Mouse (Mus musculus): Measurements from ENCODE around the gene Gm4756. TPM values are rescaled to one million over a fixed set of nuclear protein-coding genes. Genes with fewer than 3 reads are reported as not detected.

The Gm4756 gene
- polyA plus RNA-seq, 1 experiment from 2014 or later, result not detected

DNA sequence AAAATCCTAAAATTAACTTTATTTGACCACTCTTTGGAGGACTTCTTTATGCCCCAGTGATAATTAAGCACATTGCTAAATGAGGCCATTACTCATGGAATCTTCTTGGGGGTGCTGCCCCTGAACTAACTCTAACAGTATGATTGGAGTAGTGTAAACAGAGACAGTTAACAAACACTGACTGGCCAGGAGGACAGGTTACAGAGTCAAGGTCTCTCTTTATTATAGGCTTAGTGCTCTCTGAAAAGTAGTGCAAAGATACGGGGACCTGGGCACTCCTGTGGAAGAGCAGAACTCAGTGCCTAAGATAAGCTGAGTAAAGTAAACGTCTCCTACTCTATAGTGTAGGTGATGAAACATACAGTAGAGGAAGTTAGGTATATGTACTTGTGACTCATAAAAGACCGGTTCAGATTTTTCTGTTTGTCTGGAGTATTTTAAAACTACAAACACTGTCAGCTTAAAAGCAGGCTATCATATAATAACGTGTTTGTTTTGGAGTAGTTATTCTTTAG lies 85.1 kb downstream of the Gm4756 start:
- H3K27me3 ChIP-seq, result no peaks in the 10 kb centered on the region
- H3K9me3 ChIP-seq (replicated peaks), result no peaks in the 10 kb centered on the region
- no peaks in the 10 kb centered on the region for H3K36me3 ChIP-seq (replicated peaks)
- no peaks in the 10 kb centered on the region for H3K4me1 ChIP-seq (replicated peaks)
- no peak overlapping the region for H3K4me3 ChIP-seq (replicated peaks)
- ATAC-seq (ENCODE audit: insufficient read depth), result no peak
- H3K27ac ChIP-seq (replicated peaks), result no peak overlapping the region
- H3K4me2 ChIP-seq, result no peak overlapping the region
- no peak overlapping the region for H3K9ac ChIP-seq
- 54% methylated on average over 4 of the region's 4 CpGs for WGBS (ENCODE audit: insufficient replicate concordance)

DNA sequence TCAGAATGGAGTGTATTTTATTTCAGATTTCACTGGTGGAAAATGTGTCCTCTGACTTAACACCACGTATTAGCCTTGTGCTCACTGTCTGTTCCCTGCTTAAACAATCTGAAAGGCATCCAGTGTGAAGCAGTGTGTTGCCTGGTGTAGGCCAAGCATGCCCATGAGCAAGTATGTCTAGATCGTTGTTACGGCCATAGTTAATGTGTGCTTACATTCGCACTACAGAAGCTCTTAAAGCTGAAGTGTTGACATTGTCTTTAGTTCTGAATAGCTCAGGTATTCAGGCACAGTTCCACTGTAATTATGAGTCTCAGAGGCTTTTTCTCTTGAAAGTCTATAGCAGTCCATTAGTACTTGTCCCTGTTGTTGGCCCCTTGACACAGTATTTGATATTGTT lies 95.1 kb downstream of the Gm4756 start:
- no peaks in the 10 kb centered on the region for H3K4me1 ChIP-seq (replicated peaks)
- no peaks in the 10 kb centered on the region for H3K9me3 ChIP-seq (replicated peaks)
- 75% methylated on average over 4 of the region's 4 CpGs for WGBS (ENCODE audit: insufficient replicate concordance)
- ATAC-seq (ENCODE audit: insufficient read depth), result no peak
- H3K4me2 ChIP-seq, result no peak overlapping the region
- no peaks in the 10 kb centered on the region for H3K27me3 ChIP-seq
- H3K27ac ChIP-seq (replicated peaks), result no peak overlapping the region
- H3K9ac ChIP-seq, result no peak overlapping the region
- no peaks in the 10 kb centered on the region for H3K36me3 ChIP-seq (replicated peaks)
- no peak overlapping the region for H3K4me3 ChIP-seq (replicated peaks)

DNA sequence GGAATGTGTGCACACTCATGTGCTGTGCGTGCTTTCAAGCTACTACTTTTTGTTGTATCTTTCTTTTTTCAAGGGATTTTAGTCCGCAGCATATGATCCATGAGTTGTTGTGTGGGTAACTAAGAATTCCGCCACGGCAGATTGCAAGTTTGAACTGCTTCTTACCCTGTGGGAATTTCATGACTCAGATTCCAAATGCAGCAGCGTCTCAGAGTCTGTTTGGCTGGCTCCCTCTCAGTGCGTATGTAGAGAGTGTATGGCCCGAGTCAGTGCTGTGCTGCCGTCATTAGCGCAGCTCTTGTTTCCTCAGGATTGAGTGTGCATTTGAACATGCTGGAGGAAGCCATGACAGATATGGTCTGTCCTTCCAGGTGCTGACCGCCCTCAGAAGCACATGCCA lies 110.9 kb downstream of the Gm4756 start:
- Histone ChIP-seq H3K4me3 (replicated peaks) (no peak overlapping the region), H3K9ac (no peak overlapping the region), H3K27me3 (no peaks in the 10 kb centered on the region), H3K4me2 (no peak overlapping the region), H3K27ac (replicated peaks) (no peak overlapping the region), H3K9me3 (replicated peaks) (no peaks in the 10 kb centered on the region), H3K4me1 (replicated peaks) (peaks cover 15% of the 10 kb centered on the region), H3K36me3 (replicated peaks) (no peaks in the 10 kb centered on the region; the same call in 1 of the 2 replicates)
- ATAC-seq (ENCODE audit: insufficient read depth), result no peak
- WGBS (ENCODE audit: insufficient replicate concordance), result 83% methylated on average over 10 of the region's 10 CpGs

DNA sequence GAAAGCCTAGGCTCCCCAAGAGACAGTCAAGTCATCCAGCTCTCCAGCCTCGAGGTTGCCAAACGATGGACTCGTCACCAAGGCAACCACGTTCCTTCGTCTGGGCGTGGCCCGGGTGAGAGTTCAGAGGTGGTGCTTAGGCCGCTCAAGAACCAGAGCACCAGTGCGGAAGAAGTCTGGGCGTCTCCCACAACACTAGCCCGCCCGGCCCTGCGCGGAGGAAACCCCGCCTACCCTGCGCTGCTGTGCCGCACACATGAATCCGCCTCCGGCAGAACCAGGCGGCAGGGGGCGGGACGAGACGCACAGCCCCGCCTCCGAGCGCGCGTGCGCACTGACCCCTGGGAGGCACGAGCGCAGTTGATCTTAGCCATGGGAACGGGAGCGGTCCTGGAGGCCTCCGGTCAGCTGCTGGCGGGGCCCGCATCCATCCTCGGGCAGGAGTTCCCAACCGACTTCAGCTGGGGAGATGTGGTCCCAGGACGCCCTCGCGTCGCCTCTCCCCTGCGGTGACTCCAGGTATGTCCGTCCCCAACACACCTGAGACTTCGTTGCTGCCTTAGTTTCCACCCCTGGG lies 113.4 kb downstream of the Gm4756 start, which contains the start of gene Pcnx4:
TSS of gene Pcnx4 (plus strand) at position 363 of the 577 bp plus-strand sequence.
- under 1% methylated on average over 45 of the region's 45 CpGs for whole genome bisulfite sequencing (ENCODE audit: insufficient replicate concordance)
- Histone ChIP-seq H3K27me3 (no peaks in the 10 kb centered on the region), H3K4me3 (replicated peaks) (peak within 1 kb of the TSS; percentile 67), H3K36me3 (replicated peaks) (no peaks in the 10 kb centered on the region), H3K4me2 (peak within 1 kb of the TSS; percentile 88), H3K9ac (peak within 1 kb of the TSS; percentile 65), H3K9me3 (replicated peaks) (no peaks in the 10 kb centered on the region), H3K4me1 (replicated peaks) (peaks cover 15% of the 10 kb centered on the region), H3K27ac (replicated peaks) (peak within 1 kb of the TSS; percentile 52; the same call in 1 of the 2 replicates)
- peak; percentile 100 for ATAC-seq (ENCODE audit: insufficient read depth)

DNA sequence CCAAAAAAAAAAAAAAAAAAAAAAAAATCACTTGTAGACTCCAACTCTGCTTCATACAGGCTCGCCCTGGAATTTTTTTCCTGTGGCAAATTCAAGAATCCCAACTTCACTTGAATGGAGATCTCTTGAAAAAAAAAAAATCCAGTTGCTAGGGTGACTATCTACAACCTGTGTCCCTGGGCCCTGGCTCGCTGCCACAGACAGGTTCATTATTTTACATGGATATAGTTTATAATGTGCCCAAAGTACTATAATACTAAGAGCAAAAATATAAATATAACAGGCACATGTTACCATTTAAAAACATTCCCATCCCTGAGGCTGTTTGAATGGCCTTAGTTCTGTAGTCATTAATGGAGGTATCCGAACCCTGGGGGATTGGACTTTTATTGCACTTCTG lies 113.9 kb downstream of the Gm4756 start:
- Histone ChIP-seq H3K27ac (replicated peaks) (no peak overlapping the region; the same call in 1 of the 2 replicates), H3K4me2 (peak overlapping the region; percentile 88), H3K4me1 (replicated peaks) (peaks cover 15% of the 10 kb centered on the region), H3K9ac (no peak overlapping the region), H3K27me3 (no peaks in the 10 kb centered on the region), H3K4me3 (replicated peaks) (peak overlapping the region; percentile 67), H3K9me3 (replicated peaks) (no peaks in the 10 kb centered on the region), H3K36me3 (replicated peaks) (no peaks in the 10 kb centered on the region)
- WGBS (ENCODE audit: insufficient replicate concordance), result 52% methylated on average over 3 of the region's 3 CpGs
- ATAC-seq (ENCODE audit: insufficient read depth), result no peak

DNA sequence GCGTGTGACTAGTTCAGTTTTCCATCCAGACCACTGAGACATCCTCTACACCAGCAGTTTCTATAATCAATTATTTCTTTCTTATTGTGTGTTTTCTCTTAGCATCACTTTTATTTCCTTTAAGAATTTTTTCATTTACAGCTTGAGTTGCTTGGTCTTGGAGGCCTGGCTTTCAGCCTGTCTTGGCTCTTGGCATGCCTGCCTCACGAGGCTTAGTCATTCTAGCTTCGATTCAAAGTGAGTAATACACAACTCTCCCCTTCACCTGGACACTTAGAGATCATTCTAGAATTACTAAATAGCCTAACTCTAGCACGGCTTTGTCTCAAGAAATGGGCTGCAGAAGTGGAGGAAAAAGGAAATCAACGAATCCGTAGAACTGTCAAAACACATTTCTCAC lies 115.5 kb downstream of the Gm4756 start:
- WGBS (ENCODE audit: insufficient replicate concordance), result 56% methylated on average over 6 of the region's 6 CpGs
- ATAC-seq (ENCODE audit: insufficient read depth), result no peak
- no peak overlapping the region for H3K4me3 ChIP-seq (replicated peaks)

DNA sequence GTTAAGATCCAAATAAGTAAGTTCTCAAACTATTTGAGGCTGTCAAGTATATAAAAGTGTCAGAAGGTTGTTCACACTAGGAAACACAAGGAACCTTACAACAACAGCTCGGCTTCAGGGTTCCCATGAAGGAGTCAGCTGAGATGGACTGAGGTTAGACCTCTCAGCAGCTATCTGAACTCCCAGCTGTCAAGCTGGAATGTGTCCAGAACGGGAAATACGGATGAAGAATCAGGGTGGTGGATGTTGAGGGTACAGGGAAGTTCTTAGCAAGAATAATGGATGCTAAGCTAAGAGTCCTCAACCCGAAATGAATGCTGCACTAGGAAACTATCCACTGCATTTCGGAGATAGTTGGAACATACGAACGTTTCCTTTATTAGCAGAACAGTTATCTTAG lies 117.2 kb downstream of the Gm4756 start:
- Histone ChIP-seq H3K27ac (replicated peaks) (no peak overlapping the region), H3K9ac (no peak overlapping the region), H3K4me1 (replicated peaks) (peaks cover 15% of the 10 kb centered on the region), H3K36me3 (replicated peaks) (no peaks in the 10 kb centered on the region), H3K4me2 (no peak overlapping the region), H3K27me3 (no peaks in the 10 kb centered on the region), H3K9me3 (replicated peaks) (no peaks in the 10 kb centered on the region), H3K4me3 (replicated peaks) (no peak overlapping the region)
- WGBS (ENCODE audit: insufficient replicate concordance), result 64% methylated on average over 7 of the region's 7 CpGs
- ATAC-seq (ENCODE audit: insufficient read depth), result no peak

More for the DNA sequence above, 115.5 kb downstream of the Gm4756 start:
- H3K4me1 ChIP-seq (replicated peaks), result peaks cover 15% of the 10 kb centered on the region
- no peaks in the 10 kb centered on the region for H3K27me3 ChIP-seq
- H3K27ac ChIP-seq (replicated peaks), result no peak overlapping the region
- H3K4me2 ChIP-seq, result no peak overlapping the region
- no peaks in the 10 kb centered on the region for H3K36me3 ChIP-seq (replicated peaks)
- H3K9ac ChIP-seq, result no peak overlapping the region
- H3K9me3 ChIP-seq (replicated peaks), result no peaks in the 10 kb centered on the region

Other genes starting within 250 kb of the Gm4756 start
- gene Rtn1, start 240.6 kb downstream of the Gm4756 start, polyA plus RNA-seq (2015; fragmentation: Nextera tagmentation; extraction: Ambion mirVana), result 2.0 TPM in 2 replicates
- 0.12 and 0.13 TPM in 2 replicates for gene Lrrc9, start 207.8 kb downstream of the Gm4756 start, polyA plus RNA-seq (2015; fragmentation: Nextera tagmentation; extraction: Ambion mirVana)
- gene Pcnx4, start 113.3 kb downstream of the Gm4756 start, polyA plus RNA-seq (2015; fragmentation: Nextera tagmentation; extraction: Ambion mirVana), result 2.0 and 2.1 TPM in 2 replicates
- gene Dhrs7, start 15.2 kb upstream of the Gm4756 start, polyA plus RNA-seq (2015; fragmentation: Nextera tagmentation; extraction: Ambion mirVana), result 34.7 and 48.8 TPM in 2 replicates
- 26.2 and 27.7 TPM in 2 replicates for gene Ppm1a, start 107.8 kb upstream of the Gm4756 start, polyA plus RNA-seq (2015; fragmentation: Nextera tagmentation; extraction: Ambion mirVana)

All from liver, embryonic 15.5 days (tissue).